Mouse (Mus musculus) erythroblast, embryonic 14.5 days (primary cell): Measurements from ENCODE around the gene B230118H07Rik.

Source experiments
- GATA1 ChIP-seq: IDR thresholded peaks from 2 replicates; pipeline ENCODE4 v1.6.1; 2012; ENCODE audit warnings: low read length, inconsistent platforms, mixed read lengths
- TAL1 ChIP-seq: IDR thresholded peaks from 3 replicates; pipeline ENCODE4 v1.6.1; 2012; ENCODE audit warnings: low read length, inconsistent platforms, mixed read lengths

DNA sequence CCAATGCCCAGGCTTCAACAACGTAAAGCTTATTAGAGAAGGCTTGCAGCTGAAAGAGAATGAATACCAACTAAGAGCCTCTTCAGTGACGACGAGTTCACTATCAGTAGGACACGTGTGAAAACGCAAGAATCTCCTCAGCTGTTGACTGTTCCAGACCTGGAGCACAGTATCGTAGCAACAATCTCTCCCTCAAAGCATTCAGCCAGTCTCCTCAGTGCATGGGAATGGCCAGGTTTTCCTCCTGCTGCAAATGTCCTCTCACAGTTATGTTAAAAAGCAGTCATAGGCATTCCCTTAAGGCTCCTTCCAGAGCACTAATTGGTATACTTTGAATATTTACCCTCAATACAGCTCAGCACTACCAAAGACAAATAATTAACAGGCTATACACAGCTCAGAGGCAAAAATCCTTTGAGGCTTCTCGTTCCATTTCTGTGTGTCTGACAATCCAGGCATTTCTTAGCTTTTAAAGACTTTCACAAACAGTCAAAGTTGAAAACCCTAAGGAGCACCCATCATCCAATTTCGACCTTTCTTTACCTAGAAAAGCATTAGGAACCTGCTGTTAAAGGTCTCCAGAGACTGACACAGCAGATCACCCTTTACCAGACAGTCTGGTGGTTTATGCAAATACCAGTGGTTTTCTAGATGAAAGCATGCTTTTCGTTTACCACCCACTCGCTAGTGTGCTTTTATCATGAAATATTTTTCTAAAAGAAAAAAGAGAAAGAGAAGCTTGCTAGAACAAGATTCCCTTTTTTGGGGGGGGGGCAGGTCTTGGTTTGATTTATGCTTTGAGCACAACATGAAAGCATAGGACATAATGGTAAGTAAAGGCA is 33.6 kb downstream of the B230118H07Rik start:
- no peak for TF ChIP-seq GATA1
- no peak for TF ChIP-seq TAL1
